Mouse (Mus musculus): Measurements from ENCODE around the gene Setmar.

The Setmar gene

DNA sequence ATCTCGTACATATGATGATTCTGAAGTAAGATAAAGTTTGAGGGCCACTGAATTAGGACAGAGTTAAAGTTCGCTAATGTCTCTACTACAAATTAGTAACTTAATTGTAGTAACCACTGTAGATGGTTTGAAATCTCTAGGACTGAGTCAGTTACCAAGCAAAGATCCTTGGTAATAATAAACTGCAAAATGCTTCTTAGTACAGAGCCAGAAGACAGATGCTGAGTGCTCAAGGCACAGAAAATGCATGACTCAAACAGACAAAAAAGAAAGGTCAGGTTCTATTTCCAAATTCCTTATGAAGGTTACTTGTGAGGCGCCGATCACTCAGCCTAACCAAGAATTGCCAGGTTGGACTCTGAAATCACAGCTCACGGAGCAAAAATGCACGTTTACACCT lies 53.0 kb downstream of the Setmar start:
- DNase-seq: no peak

DNA sequence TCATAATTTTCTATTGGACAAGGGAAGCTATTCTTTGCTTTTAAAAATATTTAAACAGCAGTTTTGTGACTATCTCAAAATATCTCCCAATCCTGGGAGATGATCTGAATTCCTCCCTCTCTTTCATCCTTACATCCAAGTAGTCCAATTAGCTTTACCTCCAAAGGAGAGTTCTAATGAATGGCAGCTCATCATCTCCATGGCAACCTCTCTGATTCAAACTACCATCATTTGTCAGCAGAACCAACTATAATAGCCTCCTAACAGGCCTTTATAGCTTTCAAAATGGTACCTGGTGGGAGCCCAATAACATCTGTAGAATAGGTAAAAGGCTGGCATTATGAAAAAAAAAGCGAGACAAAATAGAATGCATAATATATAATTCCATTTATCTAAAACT lies 60.6 kb downstream of the Setmar start:
- DNase-seq: no peak

DNA sequence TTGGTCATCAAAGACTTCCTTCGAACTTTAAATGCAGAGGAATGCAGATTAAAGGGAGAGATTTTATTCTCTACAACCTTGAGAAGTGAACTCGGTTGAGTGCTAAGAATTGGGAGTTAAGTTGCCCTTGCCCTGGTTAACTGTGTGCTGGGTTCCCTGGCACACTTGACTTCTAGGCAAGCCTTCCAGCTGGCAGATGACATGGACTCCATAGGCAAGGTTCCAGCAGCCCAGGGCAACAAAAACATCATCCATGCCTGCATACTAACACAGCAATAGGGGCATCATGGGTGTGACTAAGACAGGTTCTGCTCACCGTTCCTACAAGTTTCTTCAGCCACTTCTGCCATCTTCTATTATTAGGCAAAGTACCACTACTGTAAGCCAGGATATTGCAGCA lies 61.8 kb downstream of the Setmar start:
- DNase-seq: no peak

All from kidney, postnatal 25 days (tissue).